Mouse (Mus musculus): ENCODE measurements at regions not wholly inside any gene's neighbourhood (a gene's known extent, or its start where the extent isn't known, plus 50 kb on each side); places are given as distances from the start of the nearest gene placed in this dataset.

- no peak for TF ChIP-seq POLR2AphosphoS5 (IDR thresholded peaks at IDR 0.05; ENCODE audit: borderline replicate concordance, low read depth, low read length)
- TF ChIP-seq POLR2A (IDR thresholded peaks at IDR 0.05; ENCODE audit: control insufficient read depth in 1 of 2, insufficient read depth in 1 of 2, low read depth in 1 of 2, low read length in 2 of 2, poor library complexity in 1 of 2) = no peak
These were observed 76.1 kb downstream of the Rps15a start for GRCm38 (mm10) chr7:118039862-118040261.
